Mouse (Mus musculus) ES-Bruce4 (cell line): ENCODE data around the gene Dhrs13. TPM values are rescaled to one million over a fixed set of nuclear protein-coding genes. Genes with fewer than 3 reads are reported as not detected.

Experiments
- H3K27ac ChIP-seq: 2 replicates; pipeline ENCODE4 v1.5.1; 2012; ENCODE audit warnings: low read length, inconsistent platforms; ENCODE audit not compliant: insufficient read depth
- H3K27me3 ChIP-seq: 2 replicates; pipeline ENCODE4 v1.6.1; 2012; ENCODE audit warnings: mild to moderate bottlenecking, low read length, inconsistent platforms; ENCODE audit not compliant: control insufficient read depth, poor library complexity, insufficient read depth, severe bottlenecking
- H3K36me3 ChIP-seq: 2 replicates; pipeline ENCODE4 v1.6.1; 2012; ENCODE audit warnings: inconsistent platforms, mild to moderate bottlenecking, low read length, moderate library complexity; ENCODE audit not compliant: control insufficient read depth, poor library complexity, insufficient read depth, severe bottlenecking
- H3K4me1 ChIP-seq: one replicate; pipeline ENCODE4 v1.8.1; 2011; ENCODE audit warnings: low read length; ENCODE audit not compliant: control insufficient read depth, insufficient read depth
- H3K4me3 ChIP-seq: 2 replicates; pipeline ENCODE4 v1.5.1; 2011; ENCODE audit warnings: low read depth, mild to moderate bottlenecking, low read length
- H3K9ac ChIP-seq: 2 replicates; pipeline ENCODE4 v1.6.1; 2012; ENCODE audit warnings: low read depth, mild to moderate bottlenecking, inconsistent platforms; ENCODE audit not compliant: poor library complexity, severe bottlenecking
- H3K9me3 ChIP-seq: replicated peaks from 2 replicates; pipeline ENCODE4 v1.6.1; 2012; ENCODE audit warnings: mild to moderate bottlenecking, low read length, inconsistent platforms; ENCODE audit not compliant: control insufficient read depth, poor library complexity, insufficient read depth, severe bottlenecking
- CTCF ChIP-seq: IDR thresholded peaks from one replicate; pipeline ENCODE4 v1.8.1; 2011; ENCODE audit warnings: low read depth, low read length
- EP300 ChIP-seq: IDR thresholded peaks from 2 replicates; pipeline ENCODE4 v1.6.1; 2011; ENCODE audit warnings: low read depth, low read length; ENCODE audit not compliant: insufficient read depth
- POLR2A ChIP-seq: IDR thresholded peaks from one replicate; pipeline ENCODE4 v1.8.1; 2011; ENCODE audit warnings: low read length; ENCODE audit not compliant: insufficient read depth
- polyA plus RNA-seq: library from polyadenylated mRNA; stranded (reverse); fragments of >200 nt; gene quantifications from 2 replicates; pipeline ENCODE4 v1.2.4, GENCODE M21; 2011; ENCODE audit warnings: low read depth; ENCODE audit not compliant: missing spikeins, insufficient read depth, insufficient read length

Dhrs13 gene
- polyA plus RNA-seq, 1 experiment, result 8.7 TPM

DNA sequence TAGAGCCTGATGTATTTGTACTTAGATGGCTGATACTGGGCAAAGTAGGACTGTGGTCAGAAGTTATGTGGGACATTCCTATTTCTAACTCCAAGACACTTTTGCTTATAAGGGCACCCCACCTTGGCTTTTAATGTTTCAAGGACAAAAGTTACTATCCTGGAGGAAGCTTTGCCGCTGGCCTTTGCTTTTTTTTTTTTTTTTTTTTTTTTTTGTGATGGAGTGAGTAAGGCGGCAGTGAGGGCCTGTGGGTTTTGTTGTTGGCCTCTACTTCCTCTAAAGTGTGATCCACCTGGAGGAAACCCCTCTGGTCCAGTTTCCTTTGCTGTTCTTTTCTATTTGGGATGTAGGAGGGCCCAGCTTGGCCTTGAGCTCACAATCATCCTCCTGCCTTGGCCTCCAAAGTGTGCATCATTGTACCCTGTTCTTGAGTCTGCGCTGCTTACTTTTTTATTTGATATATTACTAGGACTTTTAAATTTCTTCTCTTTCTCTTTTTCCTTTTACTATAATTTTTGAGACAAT is 46.5 kb upstream of the Dhrs13 start:
- no peaks in the 10 kb centered on the region for H3K9me3 ChIP-seq
- H3K27ac ChIP-seq, result peak overlapping the region; percentile 95
- H3K4me1 ChIP-seq, result no peaks in the 10 kb centered on the region
- H3K9ac ChIP-seq, result peak overlapping the region; percentile 100
- no peak overlapping the region for H3K4me3 ChIP-seq
- no peaks in the 10 kb centered on the region for H3K27me3 ChIP-seq
- peaks cover 28% of the 10 kb centered on the region for H3K36me3 ChIP-seq
- TF ChIP-seq POLR2A (no peak), EP300 (no peak), CTCF (no peak)

GRCm38 (mm10) chr11:77989071-77989690 is 42.9 kb upstream of the Dhrs13 start:
- no peak for TF ChIP-seq CTCF
- TF ChIP-seq EP300, result no peak
- TF ChIP-seq POLR2A, result no peak
- H3K36me3 ChIP-seq, result peaks cover 44% of the 10 kb centered on the region

DNA sequence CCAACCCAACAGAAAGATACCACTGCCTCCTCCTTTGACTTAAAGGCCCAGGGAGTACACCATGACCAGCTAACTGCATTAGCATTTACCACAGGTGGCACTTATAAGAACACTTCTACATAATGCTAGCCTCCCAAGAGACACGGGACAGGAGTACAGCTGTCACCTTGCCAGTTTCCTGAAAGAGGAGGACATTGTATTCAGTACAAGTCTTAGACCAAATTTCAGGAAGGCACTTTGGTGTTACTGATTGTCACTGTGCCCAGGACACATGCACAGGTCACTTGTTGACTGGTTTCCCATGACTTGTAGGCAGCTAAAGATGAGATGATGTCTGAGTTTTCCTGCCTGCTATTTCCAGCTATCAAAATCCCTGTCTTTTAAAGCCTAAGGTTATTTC is 36.5 kb upstream of the Dhrs13 start:
- Histone ChIP-seq H3K27me3 (no peaks in the 10 kb centered on the region), H3K9me3 (no peaks in the 10 kb centered on the region), H3K4me1 (no peaks in the 10 kb centered on the region), H3K4me3 (no peak overlapping the region), H3K36me3 (peaks cover 30% of the 10 kb centered on the region), H3K27ac (no peak overlapping the region), H3K9ac (no peak overlapping the region)
- TF ChIP-seq POLR2A (no peak), CTCF (no peak), EP300 (no peak)

More at GRCm38 (mm10) chr11:77989071-77989690, 42.9 kb upstream of the Dhrs13 start:
- Histone ChIP-seq H3K27ac (no peak overlapping the region), H3K4me3 (no peak overlapping the region), H3K9me3 (no peaks in the 10 kb centered on the region), H3K27me3 (no peaks in the 10 kb centered on the region), H3K4me1 (no peaks in the 10 kb centered on the region), H3K9ac (no peak overlapping the region)

DNA sequence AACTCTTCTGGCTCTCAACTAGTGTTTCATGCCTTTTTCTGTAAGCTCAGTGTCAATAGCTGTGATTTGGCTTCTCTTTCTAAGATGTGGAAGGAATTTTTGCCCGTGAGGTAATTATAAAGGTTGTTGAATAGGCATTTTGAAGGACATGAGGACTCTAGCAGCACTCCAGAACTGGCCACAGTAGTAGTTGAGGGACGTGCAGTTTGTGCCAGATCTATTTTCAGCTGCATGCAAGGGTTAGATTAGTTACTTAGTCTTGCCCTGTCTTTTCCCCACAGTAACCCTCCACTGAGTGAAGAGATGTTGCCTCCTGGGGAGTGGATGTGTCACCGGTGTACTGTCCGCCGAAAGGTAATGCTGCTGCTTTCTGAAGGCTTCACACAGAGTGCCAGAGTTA is 25.6 kb upstream of the Dhrs13 start:
- H3K4me3 ChIP-seq, result no peak overlapping the region
- peaks cover 56% of the 10 kb centered on the region for H3K36me3 ChIP-seq
- no peaks in the 10 kb centered on the region for H3K9me3 ChIP-seq
- H3K27ac ChIP-seq, result no peak overlapping the region
- no peak overlapping the region for H3K9ac ChIP-seq
- TF ChIP-seq EP300 (no peak), POLR2A (no peak), CTCF (no peak)
- H3K27me3 ChIP-seq, result no peaks in the 10 kb centered on the region
- no peaks in the 10 kb centered on the region for H3K4me1 ChIP-seq

- TF ChIP-seq EP300, result no peak
- TF ChIP-seq CTCF, result peak; percentile 32
- TF ChIP-seq POLR2A, result no peak
- H3K9ac ChIP-seq, result no peak overlapping the region
- no peaks in the 10 kb centered on the region for H3K9me3 ChIP-seq
- peaks cover 84% of the 10 kb centered on the region for H3K36me3 ChIP-seq
- no peaks in the 10 kb centered on the region for H3K4me1 ChIP-seq
- no peak overlapping the region for H3K4me3 ChIP-seq
- H3K27me3 ChIP-seq, result no peaks in the 10 kb centered on the region
- no peak overlapping the region for H3K27ac ChIP-seq
These were observed 12.4 kb upstream of the Dhrs13 start for GRCm38 (mm10) chr11:78019676-78020075.

DNA sequence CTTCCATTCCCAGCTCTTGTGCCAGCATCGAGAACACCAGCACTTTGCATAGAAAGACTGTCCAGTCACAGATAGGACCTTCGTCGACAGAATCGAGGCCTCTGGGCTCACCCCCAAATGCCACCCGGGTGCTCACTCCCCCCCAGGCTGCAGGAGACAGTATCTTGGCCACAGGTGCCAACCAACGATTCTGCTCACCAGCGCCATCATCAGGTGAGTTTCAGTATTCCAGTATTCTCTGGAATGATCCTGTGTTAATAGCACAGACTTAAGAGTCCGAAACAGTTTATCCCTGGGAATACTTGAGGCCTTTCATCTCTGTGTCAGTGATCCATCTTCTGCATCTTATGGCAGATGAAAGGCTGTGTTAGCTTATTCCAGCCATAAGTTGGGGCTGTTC is 8.5 kb upstream of the Dhrs13 start:
- H3K36me3 ChIP-seq, result peaks cover 64% of the 10 kb centered on the region
- no peak overlapping the region for H3K4me3 ChIP-seq
- TF ChIP-seq EP300 (no peak), POLR2A (no peak), CTCF (peak; percentile 37)
- no peaks in the 10 kb centered on the region for H3K9me3 ChIP-seq
- no peak overlapping the region for H3K9ac ChIP-seq
- no peak overlapping the region for H3K27ac ChIP-seq
- no peaks in the 10 kb centered on the region for H3K27me3 ChIP-seq
- H3K4me1 ChIP-seq, result no peaks in the 10 kb centered on the region
